8 mouse cellular contexts compared by ENCODE assay signal in the genomic region with DNA sequence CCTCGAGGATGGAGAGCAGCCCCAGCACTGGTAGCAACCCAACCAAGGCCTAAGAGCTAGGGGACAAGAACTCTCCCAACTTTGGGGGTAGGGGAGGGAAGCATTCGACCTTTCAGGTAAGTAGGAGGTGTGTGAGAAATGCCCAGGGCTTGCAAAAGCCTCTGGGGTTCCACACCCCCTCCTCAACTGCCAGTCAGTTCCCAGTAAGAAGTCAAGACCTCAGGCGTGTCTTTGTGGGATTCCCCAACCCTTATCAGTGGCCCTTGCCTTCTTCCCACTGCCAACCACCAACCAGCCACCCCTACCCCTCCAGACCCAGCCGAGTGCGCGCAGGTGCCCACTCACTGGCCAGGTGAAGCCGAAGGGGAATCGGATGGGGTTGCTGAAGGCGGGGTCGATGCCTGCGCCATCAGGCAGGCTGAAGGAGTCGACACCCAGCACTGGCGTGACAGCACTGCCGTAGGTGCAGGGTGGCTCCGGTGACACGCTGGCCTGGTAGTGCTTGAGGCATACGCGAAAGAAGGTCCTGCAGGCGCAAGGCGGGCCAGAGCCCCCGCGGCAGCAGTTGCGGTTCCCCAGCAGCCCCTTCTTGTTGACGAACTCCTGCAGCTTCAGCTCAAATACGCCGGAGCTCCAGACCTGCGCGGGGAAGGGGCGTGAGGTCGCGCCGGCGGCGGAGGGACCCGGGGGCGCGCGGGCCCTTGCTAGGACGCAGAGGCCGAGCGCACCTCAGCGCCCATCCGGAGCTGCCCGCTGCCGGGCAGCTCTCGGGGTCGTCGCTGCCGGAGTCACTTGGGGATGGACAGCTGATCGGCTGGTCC. TPM values are rescaled to one million over a fixed set of nuclear protein-coding genes. Genes with fewer than 3 reads are reported as not detected.
DNase-seq lines count a peak whose midpoint lies in the region; ATAC-seq and TF ChIP-seq lines count a peak whose summit lies in the region.

No protein-coding gene starts in this region.

- no peak for DNase-seq in layer of hippocampus, adult 2 months (ENCODE audit: low spot score in 2 of 2)
- DNase-seq in layer of hippocampus, postnatal 25 days (ENCODE audit: extremely low spot score in 1 of 2, low spot score in 1 of 2) = no peak
- peak; percentile 55 for DNase-seq in embryonic facial prominence, embryonic 10.5 days (ENCODE audit: low spot score)
- no peak for DNase-seq in liver, postnatal 0 days
- DNase-seq in urinary bladder, postnatal 25 days (ENCODE audit: low spot score) = no peak
- DNase-seq in frontal cortex, postnatal 36 days (ENCODE audit: low spot score in 2 of 2) = no peak
- no peak for DNase-seq in thymus, postnatal 14 days

- H3K9me3 ChIP-seq in embryonic facial prominence, embryonic 10.5 days = no peaks in the 10 kb centered on the region
- no peaks in the 10 kb centered on the region for H3K9me3 ChIP-seq in hindbrain, embryonic 12.5 days (replicated peaks)
- no peaks in the 10 kb centered on the region for H3K9me3 ChIP-seq in liver, postnatal 0 days (ENCODE audit: low read length)

- H3K27me3 ChIP-seq in embryonic facial prominence, embryonic 10.5 days (replicated peaks; ENCODE audit: low read depth, poor library complexity, severe bottlenecking) = peaks cover 94% of the 10 kb centered on the region
- peaks cover 26% of the 10 kb centered on the region for H3K27me3 ChIP-seq in hindbrain, embryonic 12.5 days
- H3K27me3 ChIP-seq in liver, postnatal 0 days (ENCODE audit: insufficient read depth, low read length) = peaks cover 46% of the 10 kb centered on the region

- 2% methylated on average over 50 of the region's 50 CpGs for WGBS in embryonic facial prominence, embryonic 10.5 days
- WGBS in hindbrain, embryonic 12.5 days = 1% methylated on average over 50 of the region's 50 CpGs
- WGBS in liver, postnatal 0 days (ENCODE audit: insufficient replicate concordance) = 4% methylated on average over 50 of the region's 50 CpGs

- peaks cover 22% of the 10 kb centered on the region for H3K36me3 ChIP-seq in embryonic facial prominence, embryonic 10.5 days (replicated peaks)
- peaks cover 16% of the 10 kb centered on the region for H3K36me3 ChIP-seq in hindbrain, embryonic 12.5 days
- no peaks in the 10 kb centered on the region for H3K36me3 ChIP-seq in liver, postnatal 0 days (replicated peaks; ENCODE audit: insufficient read depth, low read length)

- no peak for TF ChIP-seq EP300 in liver, postnatal 0 days (IDR thresholded peaks at IDR 0.05; ENCODE audit: low read depth)

- no peak for TF ChIP-seq CTCF in layer of hippocampus, adult 2 months (conservative IDR thresholded peaks at IDR 0.05)
- TF ChIP-seq CTCF in liver, postnatal 0 days (IDR thresholded peaks at IDR 0.05; ENCODE audit: low read depth) = no peak

- H3K4me1 ChIP-seq in embryonic facial prominence, embryonic 10.5 days = peaks cover 76% of the 10 kb centered on the region
- peaks cover 71% of the 10 kb centered on the region for H3K4me1 ChIP-seq in hindbrain, embryonic 12.5 days
- H3K4me1 ChIP-seq in liver, postnatal 0 days (ENCODE audit: insufficient read depth) = peaks cover 20% of the 10 kb centered on the region

- H3K9ac ChIP-seq in hindbrain, embryonic 12.5 days = peak overlapping the region; percentile 89
- H3K9ac ChIP-seq in liver, postnatal 0 days (replicated peaks) = peak overlapping the region; percentile 37

- H3K4me2 ChIP-seq in hindbrain, embryonic 12.5 days (replicated peaks) = peak overlapping the region; percentile 85
- H3K4me2 ChIP-seq in liver, postnatal 0 days (ENCODE audit: low read depth, low read length) = peak overlapping the region; percentile 87

- H3K27ac ChIP-seq in layer of hippocampus, adult 2 months = peak overlapping the region; percentile 94
- H3K27ac ChIP-seq in embryonic facial prominence, embryonic 10.5 days (replicated peaks) = peak overlapping the region; percentile 87
- peak overlapping the region; percentile 98 for H3K27ac ChIP-seq in hindbrain, embryonic 12.5 days
- no peak overlapping the region for H3K27ac ChIP-seq in liver, postnatal 0 days (ENCODE audit: low read depth)

- ATAC-seq in hindbrain, embryonic 12.5 days (ENCODE audit: low FRiP score) = no peak
- no peak for ATAC-seq in liver, postnatal 0 days

- peak overlapping the region; percentile 88 for H3K4me3 ChIP-seq in layer of hippocampus, adult 2 months
- peak overlapping the region; percentile 71 for H3K4me3 ChIP-seq in embryonic facial prominence, embryonic 10.5 days
- peak overlapping the region; percentile 79 for H3K4me3 ChIP-seq in hindbrain, embryonic 12.5 days
- H3K4me3 ChIP-seq in liver, postnatal 0 days (ENCODE audit: low read depth, low read length) = peak overlapping the region; percentile 56

RNA-seq across cellular contexts. Expression of gene Dll1, which starts 2.1 kb away (rescaled TPM):
- total RNA-seq in layer of hippocampus, adult 2 months (2021) = 10 to 100 TPM in 1 of 2 experiments, 1 to 10 TPM in 1; 8.8 to 14.0 TPM
- 10 to 100 TPM; 11.6 to 12.8 TPM for total RNA-seq in layer of hippocampus, postnatal 25 days (2021)
- polyA plus RNA-seq in embryonic facial prominence, embryonic 10.5 days (2016; fragmentation: Nextera tagmentation; extraction: Ambion mirVana) = 13.2 and 22.1 TPM in 2 replicates
- 61.9 and 65.5 TPM in 2 replicates for polyA plus RNA-seq in hindbrain, embryonic 12.5 days (2016; fragmentation: Nextera tagmentation; extraction: Ambion mirVana)
- 1.9 and 2.6 TPM in 2 replicates for polyA plus RNA-seq in liver, postnatal 0 days (2015; fragmentation: Nextera tagmentation; extraction: Ambion mirVana)

RNA-seq across cellular contexts. Expression of gene Fam120b, which starts 21.5 kb away (rescaled TPM):
- 10 to 100 TPM; 49.0 to 49.2 TPM for total RNA-seq in layer of hippocampus, adult 2 months (2021)
- 10 to 100 TPM; 42.3 to 45.1 TPM for total RNA-seq in layer of hippocampus, postnatal 25 days (2021)
- 26.9 and 27.3 TPM in 2 replicates for polyA plus RNA-seq in embryonic facial prominence, embryonic 10.5 days (2016; fragmentation: Nextera tagmentation; extraction: Ambion mirVana)
- polyA plus RNA-seq in hindbrain, embryonic 12.5 days (2016; fragmentation: Nextera tagmentation; extraction: Ambion mirVana) = 41.6 and 44.6 TPM in 2 replicates
- polyA plus RNA-seq in liver, postnatal 0 days (2015; fragmentation: Nextera tagmentation; extraction: Ambion mirVana) = 5.0 and 5.2 TPM in 2 replicates
